Mouse (Mus musculus) liver, embryonic 11.5 days (tissue): Measurements from ENCODE around the gene Spats2. TPM values are rescaled to one million over a fixed set of nuclear protein-coding genes. Genes with fewer than 3 reads are reported as not detected.
A peak's percentile ranks its signal among the peaks of the same experiment; 100 is the strongest.
"Not testable (repeated sequence)": the region's sequence is repeated elsewhere in the genome, so short reads cannot be mapped to it uniquely, and the experiment has no call there.

Experiments used
- ATAC-seq: fragments of 200-750 bp; cut with Nextera tagmentation; replicated peaks from 2 replicates; pipeline ENCODE4 v1.8.0; 2017; ENCODE audit warnings: moderate number of reproducible peaks, mild to moderate bottlenecking, moderate TSS enrichment, moderate library complexity; ENCODE audit not compliant: low FRiP score
- DNase-seq: peaks from one replicate; pipeline ENCODE4 v3.0.0-alpha.2; 2017; ENCODE audit warnings: low spot score
- H3K27ac ChIP-seq: fragments of 300-500 bp; sonication (generic); 2 replicates; pipeline ENCODE4 v1.5.1; 2014; ENCODE audit warnings: mild to moderate bottlenecking, low read depth, low read length, control low read depth
- H3K27me3 ChIP-seq: fragments of 300-500 bp; sonication (generic); replicated peaks from 2 replicates; pipeline ENCODE4 v1.6.1; 2014; ENCODE audit warnings: low read length, mixed read lengths; ENCODE audit not compliant: control insufficient read depth, insufficient read depth
- H3K36me3 ChIP-seq: fragments of 300-500 bp; sonication (generic); 2 replicates; pipeline ENCODE4 v1.6.1; 2014; ENCODE audit warnings: mild to moderate bottlenecking, low read length, moderate library complexity, mixed read lengths; ENCODE audit not compliant: control insufficient read depth, insufficient read depth
- H3K4me1 ChIP-seq: fragments of 300-500 bp; sonication (generic); replicated peaks from 2 replicates; pipeline ENCODE4 v1.6.1; 2014; ENCODE audit warnings: low read length, mixed read lengths; ENCODE audit not compliant: control insufficient read depth, insufficient read depth
- H3K4me2 ChIP-seq: fragments of 300-500 bp; sonication (generic); 2 replicates; pipeline ENCODE4 v1.6.1; 2014; ENCODE audit warnings: mild to moderate bottlenecking, control low read depth, moderate library complexity
- H3K4me3 ChIP-seq: fragments of 300-500 bp; sonication (generic); 2 replicates; pipeline ENCODE4 v1.5.1; 2014; ENCODE audit warnings: low read depth, low read length, control low read depth
- H3K9ac ChIP-seq: fragments of 300-500 bp; sonication (generic); 2 replicates; pipeline ENCODE4 v1.6.1; 2014; ENCODE audit warnings: low read depth, low read length, control low read depth
- H3K9me3 ChIP-seq: fragments of 300-500 bp; sonication (generic); 2 replicates; pipeline ENCODE4 v1.6.1; 2016; ENCODE audit warnings: low read length, inconsistent platforms, mixed read lengths; ENCODE audit not compliant: control insufficient read depth
- WGBS: fragments of 180-500 bp; shearing (Covaris S2); extraction: QIAGEN DNeasy Blood & Tissue Kit; methylation state at CpG from one replicate; pipeline ENCODE4 v1.1.7; 2014; 5-methylcytosine and 5-hydroxymethylcytosine counted together
- polyA plus RNA-seq: library from polyadenylated mRNA; unstranded; fragments of >200 nt; fragmentation: Nextera tagmentation; extraction: Ambion mirVana; gene quantifications from 2 replicates; pipeline ENCODE4 v1.2.1, GENCODE M21; 2014

Spats2 gene
- polyA plus RNA-seq, 1 experiment from 2014 or later, result 35.0 TPM

DNA sequence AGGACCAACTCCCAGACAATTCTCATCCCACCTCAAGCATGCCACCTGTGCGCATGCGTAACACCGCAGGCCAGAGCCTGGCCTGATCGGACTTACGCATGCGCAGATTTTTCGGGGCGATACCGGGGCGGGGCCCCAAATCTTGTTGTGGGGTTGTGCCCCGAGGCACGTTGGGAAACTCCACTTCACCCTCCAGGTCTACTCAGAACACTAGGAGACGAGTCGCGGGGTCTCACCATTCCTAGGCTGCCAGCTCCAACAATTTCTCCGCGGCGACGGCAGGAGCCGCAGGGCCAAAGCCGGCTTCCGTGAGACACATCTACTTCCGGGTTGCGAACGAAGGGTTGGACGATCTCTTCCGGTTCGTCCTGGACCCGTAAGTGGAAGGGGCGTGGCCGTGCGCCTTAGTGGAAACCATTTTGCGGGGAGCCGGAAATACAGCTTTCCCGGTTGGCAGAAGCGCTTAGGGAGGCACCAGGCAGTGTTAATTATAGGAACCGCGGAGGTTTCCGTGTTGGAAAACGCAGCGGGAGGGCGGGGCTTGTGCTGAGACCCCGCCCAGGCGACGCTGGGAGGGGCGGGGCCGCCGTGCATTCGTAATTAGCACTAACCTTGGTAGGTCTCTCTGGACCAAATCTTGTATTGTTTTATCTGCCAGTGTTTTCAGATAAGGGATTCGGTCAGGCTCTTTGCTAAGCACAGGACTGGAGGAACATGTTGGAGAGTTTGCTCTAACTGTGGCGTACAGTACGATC, 126.1 kb downstream of the Spats2 start, which contains the start of gene Mcrs1:
Gene Mcrs1, minus strand, starts transcription at position 336 of the 755 bp plus-strand sequence.
- peaks cover 3% of the 10 kb centered on the region; the same call in 1 of the 2 replicates for H3K36me3 ChIP-seq
- ATAC-seq (peak; percentile 90), DNase-seq (peak; percentile 89)
- H3K27me3 ChIP-seq, result no peaks in the 10 kb centered on the region
- peak within 1 kb of the TSS; percentile 72 for H3K4me3 ChIP-seq
- peak within 1 kb of the TSS; percentile 76 for H3K9ac ChIP-seq
- H3K27ac ChIP-seq, result peak within 1 kb of the TSS; percentile 95
- H3K4me2 ChIP-seq, result peak within 1 kb of the TSS; percentile 94
- under 1% methylated on average over 52 of the region's 52 CpGs for WGBS
- H3K9me3 ChIP-seq, result no peaks in the 10 kb centered on the region
- H3K4me1 ChIP-seq, result peaks cover 11% of the 10 kb centered on the region

DNA sequence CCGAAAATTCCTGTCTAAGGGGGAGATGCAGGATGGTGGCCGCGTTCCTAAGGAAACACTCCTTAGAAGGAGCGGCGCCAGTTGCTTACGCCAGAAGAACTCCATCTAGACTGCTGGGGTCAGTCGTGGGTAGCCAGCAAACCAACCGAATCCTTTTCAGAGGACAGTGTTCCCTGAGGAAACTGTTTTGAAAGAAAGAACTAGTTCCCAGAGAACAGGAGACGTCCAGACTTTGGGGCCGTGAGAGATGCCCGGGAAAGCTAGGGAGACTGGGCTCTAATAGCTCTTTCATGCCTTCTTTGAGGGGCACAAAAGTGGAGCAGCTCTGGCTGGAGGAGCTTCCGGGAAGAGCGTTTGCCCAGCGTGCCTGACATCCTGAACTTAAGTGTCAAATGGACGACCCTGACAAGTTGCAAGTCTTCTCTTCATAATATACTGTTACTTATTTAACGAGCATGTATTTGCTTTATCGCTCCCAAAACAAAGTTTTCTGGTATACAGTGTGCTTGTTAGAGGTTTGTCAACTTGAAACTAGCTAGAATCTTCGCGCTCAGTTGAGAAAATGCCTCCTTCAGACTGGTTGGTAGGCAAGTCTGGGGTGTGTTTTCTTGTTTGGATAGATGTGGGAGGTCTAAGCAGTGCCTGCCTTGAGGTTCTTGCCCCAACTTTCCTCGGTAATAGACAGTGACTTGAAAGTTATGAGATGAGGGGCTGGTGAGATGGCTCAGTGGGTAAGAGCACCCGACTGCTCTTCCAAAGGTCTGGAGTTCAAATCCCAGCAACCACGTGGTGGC, 126.9 kb downstream of the Spats2 start:
- WGBS, result 4% methylated on average over 22 of the region's 22 CpGs
- Histone ChIP-seq H3K4me2 (peak overlapping the region; percentile 94), H3K9me3 (no peaks in the 10 kb centered on the region), H3K27me3 (no peaks in the 10 kb centered on the region), H3K4me1 (peaks cover 11% of the 10 kb centered on the region), H3K27ac (peak overlapping the region; percentile 95), H3K4me3 (peak overlapping the region; percentile 72), H3K9ac (peak overlapping the region; percentile 76), H3K36me3 (peaks cover 2% of the 10 kb centered on the region; the same call in 1 of the 2 replicates)
- peak; percentile 20; the same call in 1 of the 2 replicates for ATAC-seq
- DNase-seq, result peak; percentile 46

DNA sequence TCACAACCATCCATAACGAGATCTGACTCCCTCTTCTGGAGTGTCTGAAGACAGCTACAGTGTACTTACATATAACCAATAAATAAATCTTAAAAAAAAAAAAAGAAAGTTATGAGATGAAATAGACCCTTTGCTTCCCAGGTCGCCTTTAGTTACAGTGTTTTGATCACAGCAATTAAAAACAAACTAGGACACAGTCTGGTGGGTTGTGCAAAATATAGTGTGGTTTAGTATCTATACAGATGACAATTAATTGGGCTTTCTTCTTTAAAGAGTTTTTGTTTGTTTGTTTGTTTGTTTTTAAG, 127.4 kb downstream of the Spats2 start:
- ATAC-seq, H3K36me3 ChIP-seq, H3K9me3 ChIP-seq, DNase-seq, H3K27ac ChIP-seq, H3K9ac ChIP-seq, H3K27me3 ChIP-seq: not testable (repeated sequence)
- 45% methylated on average over 2 of the region's 2 CpGs for WGBS
- H3K4me2 ChIP-seq, result peak overlapping the region; percentile 94
- peaks cover 11% of the 10 kb centered on the region for H3K4me1 ChIP-seq
- peak overlapping the region; percentile 72 for H3K4me3 ChIP-seq

DNA sequence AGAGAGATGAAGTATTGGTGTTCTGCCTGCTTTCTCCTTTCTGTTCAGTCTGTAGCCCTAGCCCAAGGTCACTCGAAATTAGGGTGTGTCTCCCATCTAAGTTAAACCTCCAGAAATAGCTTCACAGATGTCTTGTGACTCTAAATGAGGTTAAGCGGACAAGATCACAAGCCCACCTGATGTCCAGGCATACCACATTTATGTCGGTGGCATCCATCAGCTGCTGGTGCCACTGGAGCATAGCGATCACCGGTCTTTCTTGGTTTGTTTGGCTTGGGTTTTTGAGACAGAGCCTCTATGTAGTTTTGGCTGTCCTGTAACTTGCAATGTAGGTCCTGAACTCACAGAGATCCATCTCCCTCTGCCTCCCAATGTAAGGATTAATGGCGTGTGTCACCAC, 128.1 kb downstream of the Spats2 start:
- Histone ChIP-seq H3K9ac (no peak overlapping the region), H3K27me3 (no peaks in the 10 kb centered on the region)
- ATAC-seq, result no peak

DNA sequence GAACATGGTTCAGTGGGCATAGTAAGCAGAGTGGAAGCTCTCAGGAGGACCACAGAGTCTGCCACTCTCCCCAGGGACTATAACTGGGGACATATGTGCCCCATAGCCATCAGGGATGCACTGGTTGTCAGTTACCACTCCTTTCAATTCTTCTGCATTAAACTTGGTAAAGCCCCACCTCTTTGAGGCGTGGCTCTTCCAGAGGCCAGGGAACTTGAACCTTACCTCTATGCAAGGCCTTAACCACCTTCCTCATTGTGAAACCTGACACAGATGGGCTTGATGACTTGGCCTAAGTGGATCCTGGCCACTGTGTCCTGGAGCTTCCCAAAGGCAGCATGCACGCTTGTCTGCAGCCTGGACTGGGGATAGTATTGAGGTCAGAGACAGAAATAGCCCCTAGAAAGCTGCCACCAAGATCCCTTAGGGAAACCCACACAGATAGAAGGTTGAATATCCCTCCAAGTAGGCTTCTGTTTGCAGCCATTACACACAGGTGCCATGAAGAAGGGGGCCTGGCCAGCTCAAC, 128.8 kb downstream of the Spats2 start:
- ATAC-seq, result no peak
- peaks cover 11% of the 10 kb centered on the region for H3K4me1 ChIP-seq
- no peak overlapping the region for H3K27ac ChIP-seq
- no peaks in the 10 kb centered on the region for H3K36me3 ChIP-seq
- no peaks in the 10 kb centered on the region for H3K27me3 ChIP-seq
- no peaks in the 10 kb centered on the region for H3K9me3 ChIP-seq
- WGBS, result 87% methylated on average over 2 of the region's 2 CpGs
- no peak for DNase-seq
- no peak overlapping the region for H3K4me3 ChIP-seq
- no peak overlapping the region for H3K4me2 ChIP-seq
- no peak overlapping the region for H3K9ac ChIP-seq

More for the DNA sequence above, 128.1 kb downstream of the Spats2 start:
- Histone ChIP-seq H3K4me2 (0 out of 2 replicates have a peak overlapping the region, but pooled peaks have one; percentile 94), H3K27ac (no peak overlapping the region), H3K4me3 (no peak overlapping the region), H3K36me3 (no peaks in the 10 kb centered on the region), H3K9me3 (no peaks in the 10 kb centered on the region), H3K4me1 (peaks cover 11% of the 10 kb centered on the region)
- DNase-seq, result no peak
- 89% methylated on average over 6 of the region's 6 CpGs for WGBS

DNA sequence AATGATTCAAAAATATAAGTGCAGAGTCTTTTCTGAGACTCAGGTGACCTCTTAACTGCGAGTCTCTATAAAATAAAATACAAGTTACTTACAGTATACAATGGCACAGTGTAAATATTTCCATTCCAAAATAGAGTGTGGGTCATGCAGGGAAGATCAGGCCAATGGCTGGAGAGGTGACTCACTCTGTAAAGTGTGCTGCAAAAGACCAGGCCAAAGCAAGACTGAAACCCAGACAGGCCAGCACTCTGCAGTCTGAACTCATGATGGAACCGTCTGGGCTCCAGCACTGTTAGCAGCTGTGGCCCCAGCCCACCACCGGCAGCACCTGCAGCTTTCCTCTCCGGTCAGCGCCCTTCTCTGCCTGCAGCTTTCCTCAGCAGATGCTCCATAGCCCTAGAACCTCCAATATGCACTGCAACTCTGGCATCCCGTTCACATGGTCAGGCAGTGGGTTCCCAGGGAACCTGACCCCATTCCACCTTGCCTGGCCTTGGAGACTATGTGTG, 129.6 kb downstream of the Spats2 start:
- H3K9ac ChIP-seq, result no peak overlapping the region
- WGBS, result 83% methylated on average over 6 of the region's 6 CpGs
- H3K4me3 ChIP-seq, result no peak overlapping the region
- no peaks in the 10 kb centered on the region for H3K9me3 ChIP-seq
- H3K36me3 ChIP-seq, result no peaks in the 10 kb centered on the region
- H3K27me3 ChIP-seq, result no peaks in the 10 kb centered on the region
- ATAC-seq, result no peak
- no peak overlapping the region for H3K27ac ChIP-seq
- H3K4me1 ChIP-seq, result peaks cover 14% of the 10 kb centered on the region
- H3K4me2 ChIP-seq, result no peak overlapping the region
- no peak for DNase-seq

DNA sequence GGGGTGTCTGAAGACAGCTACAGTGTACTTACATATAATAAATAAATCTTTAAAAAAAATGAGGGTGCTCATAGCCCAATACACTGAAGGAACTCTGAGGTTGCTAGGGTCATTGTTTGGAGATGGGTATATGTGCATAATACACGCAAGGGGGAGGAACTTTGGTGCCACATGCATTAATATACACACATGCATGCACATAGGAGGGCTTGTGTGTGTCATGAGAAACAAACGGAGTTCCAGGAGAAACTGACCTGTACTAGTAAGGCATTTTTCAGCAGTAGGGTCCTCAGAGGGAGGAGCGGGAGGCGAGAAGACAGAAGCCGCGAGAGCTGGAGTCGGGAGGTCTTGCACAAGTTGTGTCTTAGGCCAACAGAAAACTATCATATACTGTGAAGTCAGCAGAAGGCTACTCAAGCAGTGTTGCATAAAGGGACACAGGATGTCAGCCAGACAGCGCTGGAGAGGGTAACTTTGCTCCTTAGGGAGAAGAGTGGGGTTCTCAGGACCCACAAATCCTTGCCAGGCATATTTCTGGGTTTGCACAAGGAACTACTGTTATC, 133.5 kb downstream of the Spats2 start:
- Histone ChIP-seq H3K27me3 (no peaks in the 10 kb centered on the region), H3K4me1 (peaks cover 4% of the 10 kb centered on the region), H3K9me3 (no peaks in the 10 kb centered on the region), H3K27ac (no peak overlapping the region), H3K4me3 (no peak overlapping the region), H3K4me2 (peak overlapping the region; percentile 81), H3K36me3 (no peaks in the 10 kb centered on the region), H3K9ac (no peak overlapping the region)
- DNase-seq (no peak), ATAC-seq (peak; percentile 67)
- 59% methylated on average over 8 of the region's 8 CpGs for WGBS

DNA sequence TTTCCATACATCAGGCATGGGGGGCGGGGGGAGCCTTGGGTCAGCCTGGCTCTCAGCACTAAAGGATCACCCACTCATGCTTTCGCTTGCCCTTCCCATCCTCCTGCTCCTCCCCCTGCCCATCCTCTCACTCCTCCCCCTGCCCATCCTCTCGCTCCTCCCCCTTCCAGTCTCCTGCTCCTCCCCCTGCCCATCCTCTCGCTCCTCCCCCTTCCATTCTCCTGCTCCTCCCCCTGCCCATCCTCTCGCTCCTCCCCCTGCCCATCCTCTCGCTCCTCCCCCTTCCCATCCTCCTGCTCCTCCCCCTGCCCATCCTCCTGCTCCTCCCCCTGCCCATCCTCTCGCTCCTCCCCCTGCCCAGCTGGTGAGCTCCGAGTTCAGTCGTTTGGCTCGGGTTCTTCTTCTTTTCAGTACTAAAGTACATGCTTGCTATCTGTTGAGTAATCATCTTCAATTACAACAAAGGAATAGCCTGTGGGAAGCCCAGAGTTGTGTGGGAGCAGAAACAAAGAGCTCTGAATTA, 134.1 kb downstream of the Spats2 start:
- Histone ChIP-seq H3K36me3 (no peaks in the 10 kb centered on the region), H3K4me1 (peaks cover 4% of the 10 kb centered on the region), H3K9me3 (no peaks in the 10 kb centered on the region), H3K4me3 (peak overlapping the region; percentile 40), H3K27ac (no peak overlapping the region; the same call in 1 of the 2 replicates), H3K27me3 (no peaks in the 10 kb centered on the region), H3K9ac (no peak overlapping the region), H3K4me2 (peak overlapping the region; percentile 81)
- peak; percentile 71 for ATAC-seq
- 1% methylated on average over 8 of the region's 10 CpGs for WGBS
- DNase-seq, result peak; percentile 77
